Mouse (Mus musculus) 416B (cell line): ENCODE measurements at regions not wholly inside any gene's neighbourhood (a gene's known extent, or its start where the extent isn't known, plus 50 kb on each side); places are given as distances from the start of the nearest gene placed in this dataset.

Experiments
- DNase-seq: peaks from one replicate; pipeline ENCODE4 v3.0.0; 2011; ENCODE audit warnings: low read depth

GRCm38 (mm10) chr13:26594313-26594712 lies 175.7 kb downstream of the Hdgfl1 start:
- DNase-seq: no peak

- no peak for DNase-seq
Observed at GRCm38 (mm10) chr13:26593750-26594149, 176.2 kb downstream of the Hdgfl1 start.

GRCm38 (mm10) chr13:26575890-26576543 lies 193.9 kb downstream of the Hdgfl1 start:
- DNase-seq: no peak

- DNase-seq: no peak
Observed at GRCm38 (mm10) chr13:26569422-26569821, 200.5 kb downstream of the Hdgfl1 start.

- no peak for DNase-seq
Observed at GRCm38 (mm10) chr13:26564941-26565862, 204.8 kb downstream of the Hdgfl1 start.

GRCm38 (mm10) chr13:26558366-26558765 lies 211.6 kb downstream of the Hdgfl1 start:
- no peak for DNase-seq

GRCm38 (mm10) chr13:26554266-26554665 lies 215.7 kb downstream of the Hdgfl1 start:
- DNase-seq: no peak

GRCm38 (mm10) chr13:26552122-26552521 lies 217.8 kb downstream of the Hdgfl1 start:
- DNase-seq: no peak

- no peak for DNase-seq
Observed at GRCm38 (mm10) chr13:26538928-26539327, 231.0 kb downstream of the Hdgfl1 start.

- DNase-seq: no peak
Observed at GRCm38 (mm10) chr13:26536575-26536974, 233.4 kb downstream of the Hdgfl1 start.

GRCm38 (mm10) chr13:26532761-26533160 lies 237.2 kb downstream of the Hdgfl1 start:
- DNase-seq: no peak

GRCm38 (mm10) chr13:26519054-26519453 lies 250.9 kb downstream of the Hdgfl1 start:
- no peak for DNase-seq

- no peak for DNase-seq
Observed at GRCm38 (mm10) chr13:26518425-26518824, 251.5 kb downstream of the Hdgfl1 start.

GRCm38 (mm10) chr13:26517646-26518045 lies 252.3 kb downstream of the Hdgfl1 start:
- no peak for DNase-seq

- no peak for DNase-seq
Observed at GRCm38 (mm10) chr13:26510448-26510847, 259.5 kb downstream of the Hdgfl1 start.

- no peak for DNase-seq
Observed at GRCm38 (mm10) chr13:26509841-26510240, 260.1 kb downstream of the Hdgfl1 start.

- no peak for DNase-seq
Observed at GRCm38 (mm10) chr13:26503744-26504143, 266.2 kb downstream of the Hdgfl1 start.

GRCm38 (mm10) chr13:26497086-26497485 lies 272.9 kb downstream of the Hdgfl1 start:
- no peak for DNase-seq

- no peak for DNase-seq
Observed at GRCm38 (mm10) chr13:26495871-26496270, 274.1 kb downstream of the Hdgfl1 start.

GRCm38 (mm10) chr13:26469343-26469742 lies 300.6 kb downstream of the Hdgfl1 start:
- no peak for DNase-seq

GRCm38 (mm10) chr13:26467526-26467925 lies 302.4 kb downstream of the Hdgfl1 start:
- DNase-seq: no peak

GRCm38 (mm10) chr13:26464523-26464922 lies 305.4 kb downstream of the Hdgfl1 start:
- no peak for DNase-seq

- DNase-seq: no peak
Observed at GRCm38 (mm10) chr13:26464096-26464495, 305.9 kb downstream of the Hdgfl1 start.
